Mouse (Mus musculus): ENCODE data around the gene Igsf21. TPM values are rescaled to one million over a fixed set of nuclear protein-coding genes. Genes with fewer than 3 reads are reported as not detected.

Igsf21 gene
- polyA plus RNA-seq, 1 experiment: not detected

GRCm38 (mm10) chr4:140153711-140154114 lies 92.9 kb downstream of the Igsf21 start:
- H3K79me2 ChIP-seq (ENCODE audit: control insufficient read depth, insufficient read depth): no peaks in the 10 kb centered on the region
- H3K27me3 ChIP-seq (ENCODE audit: control insufficient read depth, insufficient read depth, insufficient read length): no peaks in the 10 kb centered on the region
- H3K4me3 ChIP-seq: no peak overlapping the region
- no peak overlapping the region for H3ac ChIP-seq (ENCODE audit: control insufficient read depth, insufficient read length)
- no peaks in the 10 kb centered on the region for H3K36me3 ChIP-seq (ENCODE audit: control insufficient read depth, insufficient read depth)
- no peak for TF ChIP-seq MYOG (IDR thresholded peaks at IDR 0.05; ENCODE audit: control insufficient read depth in 1 of 3, insufficient read depth in 1 of 3, insufficient read length in 2 of 3, low read depth in 2 of 3)
- no peak overlapping the region for H3K4me2 ChIP-seq (ENCODE audit: low read depth)

- TF ChIP-seq POLR2AphosphoS2 (IDR thresholded peaks at IDR 0.05; ENCODE audit: insufficient read length, low read depth): no peak
- H3K4me2 ChIP-seq (ENCODE audit: low read depth): no peak overlapping the region
- H3K4me3 ChIP-seq: no peak overlapping the region
- no peaks in the 10 kb centered on the region for H3K36me3 ChIP-seq (ENCODE audit: control insufficient read depth, insufficient read depth)
- H3K79me2 ChIP-seq (ENCODE audit: control insufficient read depth, insufficient read depth): no peaks in the 10 kb centered on the region
- no peak overlapping the region for H3ac ChIP-seq (ENCODE audit: control insufficient read depth, insufficient read length)
- H3K27me3 ChIP-seq (ENCODE audit: control insufficient read depth, insufficient read depth, insufficient read length): no peaks in the 10 kb centered on the region
Measured at GRCm38 (mm10) chr4:140153101-140153500, 93.5 kb downstream of the Igsf21 start.

GRCm38 (mm10) chr4:140149706-140150105 lies 96.9 kb downstream of the Igsf21 start:
- Histone ChIP-seq H3K27me3 (ENCODE audit: control insufficient read depth, insufficient read depth, insufficient read length) (peaks cover 6% of the 10 kb centered on the region), H3K79me2 (ENCODE audit: control insufficient read depth, insufficient read depth) (no peaks in the 10 kb centered on the region), H3K36me3 (ENCODE audit: control insufficient read depth, insufficient read depth) (no peaks in the 10 kb centered on the region), H3ac (ENCODE audit: control insufficient read depth, insufficient read length) (no peak overlapping the region), H3K4me3 (no peak overlapping the region), H3K4me2 (ENCODE audit: low read depth) (no peak overlapping the region)
- TF ChIP-seq MYOG (IDR thresholded peaks at IDR 0.05; ENCODE audit: control insufficient read depth in 1 of 3, insufficient read depth in 1 of 3, insufficient read length in 2 of 3, low read depth in 2 of 3) (no peak), MAX (IDR thresholded peaks at IDR 0.05; ENCODE audit: low read depth) (no peak), CEBPB (IDR thresholded peaks at IDR 0.05; ENCODE audit: insufficient read depth, poor library complexity, severe bottlenecking) (no peak), POLR2A (IDR thresholded peaks at IDR 0.05; ENCODE audit: insufficient read length, low read depth) (no peak), REST (IDR thresholded peaks at IDR 0.05; ENCODE audit: insufficient read depth, insufficient read length) (no peak), MYOD1 (IDR thresholded peaks at IDR 0.05; ENCODE audit: control insufficient read depth in 1 of 3, insufficient read length in 2 of 3, low read depth in 2 of 3) (no peak), E2F4 (IDR thresholded peaks at IDR 0.05; ENCODE audit: insufficient read depth) (no peak), TCF3 (IDR thresholded peaks at IDR 0.05; ENCODE audit: insufficient read length, low read depth) (no peak), USF1 (IDR thresholded peaks at IDR 0.05; ENCODE audit: low read depth) (no peak), POLR2AphosphoS2 (IDR thresholded peaks at IDR 0.05; ENCODE audit: insufficient read length, low read depth) (no peak), TCF12 (IDR thresholded peaks at IDR 0.05; ENCODE audit: insufficient read depth, poor library complexity, severe bottlenecking) (no peak), SRF (IDR thresholded peaks at IDR 0.05; ENCODE audit: control insufficient read depth, insufficient read length, low read depth) (no peak)

- no peak overlapping the region for H3K4me3 ChIP-seq
- peaks cover 6% of the 10 kb centered on the region for H3K27me3 ChIP-seq (ENCODE audit: control insufficient read depth, insufficient read depth, insufficient read length)
- TF ChIP-seq POLR2A (IDR thresholded peaks at IDR 0.05; ENCODE audit: insufficient read length, low read depth): no peak
- TF ChIP-seq MYOD1 (IDR thresholded peaks at IDR 0.05; ENCODE audit: control insufficient read depth in 1 of 3, insufficient read length in 2 of 3, low read depth in 2 of 3): no peak
- no peak for TF ChIP-seq MAX (IDR thresholded peaks at IDR 0.05; ENCODE audit: low read depth)
- TF ChIP-seq E2F4 (IDR thresholded peaks at IDR 0.05; ENCODE audit: insufficient read depth): no peak
- TF ChIP-seq MYOG (IDR thresholded peaks at IDR 0.05; ENCODE audit: control insufficient read depth in 1 of 3, insufficient read depth in 1 of 3, insufficient read length in 2 of 3, low read depth in 2 of 3): no peak
- no peak for TF ChIP-seq TCF12 (IDR thresholded peaks at IDR 0.05; ENCODE audit: insufficient read depth, poor library complexity, severe bottlenecking)
- H3K79me2 ChIP-seq (ENCODE audit: control insufficient read depth, insufficient read depth): no peaks in the 10 kb centered on the region
- H3ac ChIP-seq (ENCODE audit: control insufficient read depth, insufficient read length): no peak overlapping the region
- no peak overlapping the region for H3K4me2 ChIP-seq (ENCODE audit: low read depth)
- no peaks in the 10 kb centered on the region for H3K36me3 ChIP-seq (ENCODE audit: control insufficient read depth, insufficient read depth)
Measured at GRCm38 (mm10) chr4:140147857-140148695, 98.5 kb downstream of the Igsf21 start.

- H3K4me2 ChIP-seq (ENCODE audit: low read depth): no peak overlapping the region
- no peaks in the 10 kb centered on the region for H3K36me3 ChIP-seq (ENCODE audit: control insufficient read depth, insufficient read depth)
- H3ac ChIP-seq (ENCODE audit: control insufficient read depth, insufficient read length): no peak overlapping the region
- TF ChIP-seq USF1 (IDR thresholded peaks at IDR 0.05; ENCODE audit: low read depth): no peak
- H3K79me2 ChIP-seq (ENCODE audit: control insufficient read depth, insufficient read depth): no peaks in the 10 kb centered on the region
- no peak overlapping the region for H3K4me3 ChIP-seq
- peaks cover 6% of the 10 kb centered on the region for H3K27me3 ChIP-seq (ENCODE audit: control insufficient read depth, insufficient read depth, insufficient read length)
Measured at GRCm38 (mm10) chr4:140147079-140147840, 99.3 kb downstream of the Igsf21 start.

All from myocyte (in vitro differentiated cells).